Mouse (Mus musculus): Measurements from ENCODE around the gene Rin3. TPM values are rescaled to one million over a fixed set of nuclear protein-coding genes. Genes with fewer than 3 reads are reported as not detected.

Gene Rin3
- total and polyA plus RNA-seq, 2 experiments from 2014 or later, result 1.9 to 3.3 TPM

- Histone ChIP-seq H3K4me2 (ENCODE audit: low read depth) (no peak overlapping the region), H3K36me3 (ENCODE audit: insufficient read depth) (no peaks in the 10 kb centered on the region), H3K9me3 (ENCODE audit: low read length) (no peaks in the 10 kb centered on the region), H3K4me3 (ENCODE audit: low read depth, low read length) (no peak overlapping the region), H3K27me3 (ENCODE audit: insufficient read depth, low read length) (no peaks in the 10 kb centered on the region), H3K9ac (no peak overlapping the region), H3K27ac (ENCODE audit: low read depth, low read length) (no peak overlapping the region), H3K4me1 (ENCODE audit: insufficient read depth) (no peaks in the 10 kb centered on the region)
- WGBS, result 85% methylated on average over 4 of the region's 4 CpGs
- DNase-seq (no peak), ATAC-seq (no peak)
- no peak for TF ChIP-seq CTCF (IDR thresholded peaks at IDR 0.05; ENCODE audit: low read depth)
These were observed 38.3 kb downstream of the Rin3 start for GRCm38 (mm10) chr12:102321064-102321728.

DNA sequence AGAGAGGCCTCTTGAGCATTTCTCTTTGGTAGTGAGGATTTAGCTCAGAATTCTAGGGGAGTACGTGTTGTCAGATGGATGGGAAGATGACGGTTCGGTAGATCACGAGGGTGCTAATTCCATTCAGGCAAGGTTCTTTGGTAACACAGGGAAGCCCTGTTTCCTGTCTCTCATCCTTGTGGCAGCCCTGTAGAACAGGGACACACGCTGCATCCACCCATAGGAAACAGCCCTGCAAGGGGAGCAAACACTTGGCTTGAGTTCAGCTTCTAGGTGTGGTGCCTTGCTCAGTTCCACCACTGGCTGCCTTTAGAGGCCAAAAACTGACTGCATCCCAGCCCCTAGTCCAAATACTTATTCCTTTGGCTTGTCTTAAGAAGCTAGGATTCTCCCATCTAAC, 39.0 kb downstream of the Rin3 start:
- no peak for TF ChIP-seq CTCF (IDR thresholded peaks at IDR 0.05; ENCODE audit: low read depth)
- H3K27me3 ChIP-seq (ENCODE audit: insufficient read depth, low read length), result no peaks in the 10 kb centered on the region
- no peaks in the 10 kb centered on the region for H3K36me3 ChIP-seq (ENCODE audit: insufficient read depth)
- no peak overlapping the region for H3K27ac ChIP-seq (ENCODE audit: low read depth, low read length)
- 82% methylated on average over 5 of the region's 5 CpGs for WGBS
- no peak overlapping the region for H3K4me3 ChIP-seq (ENCODE audit: low read depth, low read length)
- no peak for DNase-seq
- no peak overlapping the region for H3K4me2 ChIP-seq (ENCODE audit: low read depth)
- no peak overlapping the region for H3K9ac ChIP-seq
- no peak for ATAC-seq
- no peaks in the 10 kb centered on the region for H3K4me1 ChIP-seq (ENCODE audit: insufficient read depth)
- no peaks in the 10 kb centered on the region for H3K9me3 ChIP-seq (ENCODE audit: low read length)

- Histone ChIP-seq H3K27ac (ENCODE audit: low read depth, low read length) (no peak overlapping the region), H3K4me2 (ENCODE audit: low read depth) (no peak overlapping the region), H3K4me1 (ENCODE audit: insufficient read depth) (no peaks in the 10 kb centered on the region), H3K36me3 (ENCODE audit: insufficient read depth) (no peaks in the 10 kb centered on the region), H3K4me3 (ENCODE audit: low read depth, low read length) (no peak overlapping the region), H3K27me3 (ENCODE audit: insufficient read depth, low read length) (no peaks in the 10 kb centered on the region), H3K9ac (no peak overlapping the region), H3K9me3 (ENCODE audit: low read length) (no peaks in the 10 kb centered on the region)
- TF ChIP-seq CTCF (IDR thresholded peaks at IDR 0.05; ENCODE audit: low read depth), result no peak
- DNase-seq (no peak), ATAC-seq (no peak)
- WGBS, result 84% methylated on average over 2 of the region's 2 CpGs
These were observed 40.5 kb downstream of the Rin3 start for GRCm38 (mm10) chr12:102323392-102323791.

- ATAC-seq, result no peak
- Histone ChIP-seq H3K27me3 (ENCODE audit: insufficient read depth, low read length) (no peaks in the 10 kb centered on the region), H3K4me3 (ENCODE audit: low read depth, low read length) (no peak overlapping the region), H3K4me2 (ENCODE audit: low read depth) (no peak overlapping the region), H3K27ac (ENCODE audit: low read depth, low read length) (no peak overlapping the region), H3K9me3 (ENCODE audit: low read length) (no peaks in the 10 kb centered on the region), H3K9ac (no peak overlapping the region), H3K4me1 (ENCODE audit: insufficient read depth) (no peaks in the 10 kb centered on the region), H3K36me3 (ENCODE audit: insufficient read depth) (no peaks in the 10 kb centered on the region)
- no peak for DNase-seq
- no peak for TF ChIP-seq CTCF (IDR thresholded peaks at IDR 0.05; ENCODE audit: low read depth)
- 85% methylated on average over 6 of the region's 6 CpGs for WGBS
These were observed 41.5 kb downstream of the Rin3 start for GRCm38 (mm10) chr12:102324156-102324885.

- no peak overlapping the region for H3K4me3 ChIP-seq (ENCODE audit: low read depth, low read length)
- no peaks in the 10 kb centered on the region for H3K9me3 ChIP-seq (ENCODE audit: low read length)
- WGBS, result 75% methylated on average over 2 of the region's 2 CpGs
- DNase-seq (no peak), ATAC-seq (no peak)
- no peaks in the 10 kb centered on the region for H3K36me3 ChIP-seq (ENCODE audit: insufficient read depth)
- H3K27me3 ChIP-seq (ENCODE audit: insufficient read depth, low read length), result no peaks in the 10 kb centered on the region
- no peak overlapping the region for H3K4me2 ChIP-seq (ENCODE audit: low read depth)
- H3K27ac ChIP-seq (ENCODE audit: low read depth, low read length), result no peak overlapping the region
- no peak for TF ChIP-seq CTCF (IDR thresholded peaks at IDR 0.05; ENCODE audit: low read depth)
- H3K4me1 ChIP-seq (ENCODE audit: insufficient read depth), result no peaks in the 10 kb centered on the region
- no peak overlapping the region for H3K9ac ChIP-seq
These were observed 42.0 kb downstream of the Rin3 start for GRCm38 (mm10) chr12:102324886-102325220.

- no peak for DNase-seq
- Histone ChIP-seq H3K27me3 (ENCODE audit: insufficient read depth, low read length) (no peaks in the 10 kb centered on the region), H3K9ac (no peak overlapping the region), H3K4me3 (ENCODE audit: low read depth, low read length) (no peak overlapping the region), H3K4me1 (ENCODE audit: insufficient read depth) (no peaks in the 10 kb centered on the region), H3K9me3 (ENCODE audit: low read length) (no peaks in the 10 kb centered on the region), H3K4me2 (ENCODE audit: low read depth) (no peak overlapping the region), H3K36me3 (ENCODE audit: insufficient read depth) (no peaks in the 10 kb centered on the region), H3K27ac (ENCODE audit: low read depth, low read length) (no peak overlapping the region)
- no peak for ATAC-seq
- no peak for TF ChIP-seq CTCF (IDR thresholded peaks at IDR 0.05; ENCODE audit: low read depth)
- WGBS, result 88% methylated on average over 2 of the region's 2 CpGs
These were observed 44.0 kb downstream of the Rin3 start for GRCm38 (mm10) chr12:102326753-102327340.

DNA sequence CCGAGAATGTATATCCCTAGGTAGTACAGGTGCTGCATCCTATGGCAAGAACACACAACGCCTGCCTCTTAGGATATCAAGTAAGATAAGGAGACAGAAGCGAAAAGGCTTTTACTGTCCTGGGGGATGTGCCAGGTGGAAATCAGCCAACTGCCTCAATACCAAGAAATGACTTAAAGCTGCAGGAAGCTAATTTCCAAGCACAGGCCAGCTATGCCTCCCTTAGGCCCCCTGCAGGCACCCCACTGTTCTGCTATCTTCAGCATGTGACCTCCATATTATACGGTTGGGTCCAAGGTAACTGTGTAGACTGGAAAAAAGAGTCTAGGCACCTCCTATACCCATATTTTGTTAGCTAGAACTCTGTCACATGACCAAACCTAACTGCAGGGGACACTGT, 44.7 kb downstream of the Rin3 start:
- H3K9ac ChIP-seq, result no peak overlapping the region
- whole genome bisulfite sequencing, result 60% methylated on average over 4 of the region's 4 CpGs
- ATAC-seq, result no peak

More for the DNA sequence above, 44.7 kb downstream of the Rin3 start:
- H3K36me3 ChIP-seq (ENCODE audit: insufficient read depth), result no peaks in the 10 kb centered on the region
- no peak for DNase-seq
- TF ChIP-seq CTCF (IDR thresholded peaks at IDR 0.05; ENCODE audit: low read depth), result no peak
- H3K27me3 ChIP-seq (ENCODE audit: insufficient read depth, low read length), result no peaks in the 10 kb centered on the region
- H3K27ac ChIP-seq (ENCODE audit: low read depth, low read length), result no peak overlapping the region
- no peaks in the 10 kb centered on the region for H3K4me1 ChIP-seq (ENCODE audit: insufficient read depth)
- no peak overlapping the region for H3K4me2 ChIP-seq (ENCODE audit: low read depth)
- no peaks in the 10 kb centered on the region for H3K9me3 ChIP-seq (ENCODE audit: low read length)
- H3K4me3 ChIP-seq (ENCODE audit: low read depth, low read length), result no peak overlapping the region

Measured in forebrain, postnatal 0 days (tissue).